Mouse (Mus musculus): ENCODE data around the gene Lmntd1. TPM values are rescaled to one million over a fixed set of nuclear protein-coding genes. Genes with fewer than 3 reads are reported as not detected.

Lmntd1 gene
- polyA plus RNA-seq, 1 experiment: 1.2 TPM

DNA sequence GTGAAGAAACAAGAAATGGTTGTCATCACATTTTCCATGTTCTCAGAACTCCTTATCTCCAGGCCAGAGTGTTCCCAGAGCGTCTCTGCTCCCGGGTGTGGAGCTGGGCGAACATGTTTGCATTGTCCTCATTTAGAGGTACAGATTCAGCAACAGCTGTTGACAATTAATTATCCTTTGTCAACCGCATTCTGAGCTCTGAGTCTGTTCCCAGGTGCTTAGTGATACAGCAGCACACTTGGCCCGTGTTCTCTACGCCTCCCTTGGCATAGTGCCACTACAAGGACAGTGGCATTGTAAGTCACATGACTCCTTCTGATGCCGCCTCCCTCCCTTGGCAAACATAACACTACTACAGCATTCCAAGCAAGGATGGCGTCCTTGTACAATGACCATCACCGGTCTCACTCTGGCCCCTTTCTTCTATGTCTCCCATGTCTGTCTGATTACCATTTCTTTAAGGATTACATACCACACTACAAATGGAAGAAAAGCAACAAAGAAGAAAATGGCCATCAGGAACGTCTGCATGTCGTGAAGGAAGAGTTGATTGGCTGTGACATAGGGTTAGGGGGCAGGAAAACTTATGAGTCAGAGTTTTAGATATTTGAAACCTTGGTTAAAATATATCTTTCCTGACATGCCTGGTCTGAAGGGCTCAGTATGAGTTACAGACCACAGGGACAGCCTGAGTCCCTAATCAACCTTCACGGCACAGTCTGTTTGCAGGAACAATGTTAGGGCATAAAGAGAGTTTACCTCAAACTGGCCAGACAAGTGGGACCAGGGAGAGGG lies 231.3 kb downstream of the Lmntd1 start:
- TF ChIP-seq POLR2A (IDR thresholded peaks at IDR 0.05; ENCODE audit: low read depth, low read length) (no peak), CTCF (IDR thresholded peaks at IDR 0.05; ENCODE audit: borderline replicate concordance, insufficient read depth, low read length) (no peak)
- Histone ChIP-seq H3K4me1 (ENCODE audit: control insufficient read depth, insufficient read depth, low read length) (peaks cover 14% of the 10 kb centered on the region), H3K4me3 (ENCODE audit: insufficient read depth, low read length) (no peak overlapping the region), H3K27ac (ENCODE audit: insufficient read depth, low read length) (no peak overlapping the region)

DNA sequence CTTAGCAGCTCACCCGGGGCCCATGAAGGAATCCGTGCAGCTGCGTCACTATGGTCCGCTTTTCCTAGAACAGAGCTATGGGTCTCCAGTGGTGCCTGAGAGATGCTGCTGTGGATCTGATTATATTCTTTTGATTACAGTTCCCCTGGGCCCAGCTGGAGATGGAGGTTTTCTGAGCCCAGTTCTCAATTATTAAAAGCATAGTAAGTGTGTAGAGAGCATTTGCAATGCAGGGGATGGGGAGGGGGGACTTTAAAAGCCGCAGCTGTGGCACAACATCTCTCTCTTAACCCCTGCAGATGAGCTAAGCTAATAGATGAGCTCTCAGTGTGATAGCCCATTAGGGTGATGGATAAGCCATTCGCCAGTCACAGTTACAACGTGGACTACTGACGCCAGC lies 233.2 kb downstream of the Lmntd1 start:
- Histone ChIP-seq H3K27ac (ENCODE audit: insufficient read depth, low read length) (no peak overlapping the region), H3K4me1 (ENCODE audit: control insufficient read depth, insufficient read depth, low read length) (peaks cover 4% of the 10 kb centered on the region; the same call in 1 of the 2 replicates), H3K4me3 (ENCODE audit: insufficient read depth, low read length) (no peak overlapping the region)
- no peak for TF ChIP-seq CTCF (IDR thresholded peaks at IDR 0.05; ENCODE audit: borderline replicate concordance, insufficient read depth, low read length)
- no peak for TF ChIP-seq POLR2A (IDR thresholded peaks at IDR 0.05; ENCODE audit: low read depth, low read length)

DNA sequence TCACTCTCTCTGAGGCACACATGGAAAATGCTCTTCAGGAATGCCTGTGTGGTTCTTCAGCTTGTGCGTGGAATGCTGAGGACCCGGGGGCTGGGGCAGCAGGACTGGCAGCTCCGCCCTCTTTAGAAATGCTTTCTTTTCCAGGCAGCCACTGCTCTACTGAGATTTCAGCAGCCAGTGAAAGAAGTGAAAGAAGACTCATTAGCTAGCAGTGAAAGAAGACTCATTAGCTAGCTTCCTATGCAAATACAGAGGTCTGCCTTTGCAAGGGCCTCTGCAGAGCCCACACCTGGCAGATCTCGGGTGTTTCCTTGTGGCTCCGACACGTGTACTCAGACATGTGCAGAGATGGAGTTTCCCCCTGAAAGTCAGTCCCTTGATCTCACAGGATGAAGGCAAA lies 234.9 kb downstream of the Lmntd1 start:
- Histone ChIP-seq H3K4me1 (ENCODE audit: control insufficient read depth, insufficient read depth, low read length) (peaks cover 8% of the 10 kb centered on the region), H3K27ac (ENCODE audit: insufficient read depth, low read length) (no peak overlapping the region), H3K4me3 (ENCODE audit: insufficient read depth, low read length) (no peak overlapping the region)
- TF ChIP-seq CTCF (IDR thresholded peaks at IDR 0.05; ENCODE audit: borderline replicate concordance, insufficient read depth, low read length) (no peak), POLR2A (IDR thresholded peaks at IDR 0.05; ENCODE audit: low read depth, low read length) (no peak)

DNA sequence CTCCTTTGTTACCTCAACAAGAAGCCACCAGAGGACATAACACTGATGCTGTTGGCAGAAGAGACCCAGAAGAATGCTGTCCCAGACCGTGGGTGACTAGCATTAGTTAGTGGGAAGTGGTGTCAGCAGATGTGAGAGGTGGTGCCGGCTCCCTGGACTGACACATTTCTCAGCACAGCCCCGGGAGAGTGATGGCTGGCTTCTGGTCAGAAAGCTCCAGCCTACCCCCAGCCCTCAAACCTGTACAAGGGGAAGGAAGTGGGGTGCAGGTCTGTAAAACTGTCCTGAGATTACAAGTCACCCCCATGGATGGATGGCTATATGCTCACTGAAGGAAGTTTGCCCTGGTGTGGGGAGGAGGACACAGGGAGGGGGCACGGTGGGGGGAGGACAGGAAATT lies 235.4 kb downstream of the Lmntd1 start:
- H3K27ac ChIP-seq (ENCODE audit: insufficient read depth, low read length): no peak overlapping the region
- no peak overlapping the region for H3K4me3 ChIP-seq (ENCODE audit: insufficient read depth, low read length)
- TF ChIP-seq CTCF (IDR thresholded peaks at IDR 0.05; ENCODE audit: borderline replicate concordance, insufficient read depth, low read length) (no peak), POLR2A (IDR thresholded peaks at IDR 0.05; ENCODE audit: low read depth, low read length) (no peak)
- H3K4me1 ChIP-seq (ENCODE audit: control insufficient read depth, insufficient read depth, low read length): peaks cover 13% of the 10 kb centered on the region

DNA sequence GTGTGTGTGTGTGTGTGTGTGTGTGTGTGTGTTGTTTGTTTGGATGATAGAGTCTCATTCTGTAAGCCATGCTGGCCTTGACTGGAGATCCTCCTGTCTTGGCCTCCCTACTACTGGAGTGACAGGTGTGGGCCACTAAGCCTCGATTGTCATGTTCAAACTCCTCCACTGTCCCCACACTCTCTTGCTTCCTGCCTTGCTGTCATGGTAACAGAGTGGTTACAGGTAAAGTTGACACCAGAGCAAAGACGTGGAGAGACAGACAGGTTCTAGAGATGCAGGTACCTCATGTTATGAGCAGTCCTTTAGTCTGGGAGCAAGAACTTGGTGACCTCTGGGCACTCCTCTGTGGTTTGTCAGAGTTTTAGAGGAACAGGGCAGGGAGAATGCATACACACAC lies 239.7 kb downstream of the Lmntd1 start:
- peak overlapping the region; percentile 75; the same call in 1 of the 2 replicates for H3K27ac ChIP-seq (ENCODE audit: insufficient read depth, low read length)
- TF ChIP-seq POLR2A (IDR thresholded peaks at IDR 0.05; ENCODE audit: low read depth, low read length) (no peak), CTCF (IDR thresholded peaks at IDR 0.05; ENCODE audit: borderline replicate concordance, insufficient read depth, low read length) (no peak)
- no peak overlapping the region for H3K4me3 ChIP-seq (ENCODE audit: insufficient read depth, low read length)
- H3K4me1 ChIP-seq (ENCODE audit: control insufficient read depth, insufficient read depth, low read length): peaks cover 32% of the 10 kb centered on the region

DNA sequence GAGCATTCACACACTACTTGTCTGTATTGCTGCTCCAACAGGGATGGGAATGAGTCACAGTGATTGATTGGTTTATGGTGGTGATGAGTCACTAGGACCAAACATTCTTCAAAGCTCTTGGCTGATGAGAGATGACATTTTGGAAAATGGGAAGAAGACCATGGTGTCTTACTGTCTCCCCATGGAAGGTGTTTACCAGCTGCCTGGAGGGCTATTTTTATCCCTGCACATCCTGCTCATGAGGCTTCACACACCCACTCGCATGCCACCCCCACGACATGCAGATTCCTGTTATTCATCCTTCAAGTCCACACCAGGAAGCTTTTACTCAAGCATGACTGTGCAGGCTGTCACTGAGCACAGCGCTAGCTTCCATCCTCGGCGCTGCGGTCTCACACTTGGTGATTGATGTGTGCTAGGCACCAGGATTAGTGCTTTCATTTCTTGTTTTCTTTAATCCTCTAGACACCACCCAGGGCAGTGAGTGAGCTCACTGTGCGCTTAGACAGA lies 240.4 kb downstream of the Lmntd1 start:
- TF ChIP-seq CTCF (IDR thresholded peaks at IDR 0.05; ENCODE audit: borderline replicate concordance, insufficient read depth, low read length): no peak
- TF ChIP-seq POLR2A (IDR thresholded peaks at IDR 0.05; ENCODE audit: low read depth, low read length): no peak
- Histone ChIP-seq H3K4me1 (ENCODE audit: control insufficient read depth, insufficient read depth, low read length) (peaks cover 36% of the 10 kb centered on the region), H3K27ac (ENCODE audit: insufficient read depth, low read length) (peak overlapping the region; percentile 80), H3K4me3 (ENCODE audit: insufficient read depth, low read length) (no peak overlapping the region)

DNA sequence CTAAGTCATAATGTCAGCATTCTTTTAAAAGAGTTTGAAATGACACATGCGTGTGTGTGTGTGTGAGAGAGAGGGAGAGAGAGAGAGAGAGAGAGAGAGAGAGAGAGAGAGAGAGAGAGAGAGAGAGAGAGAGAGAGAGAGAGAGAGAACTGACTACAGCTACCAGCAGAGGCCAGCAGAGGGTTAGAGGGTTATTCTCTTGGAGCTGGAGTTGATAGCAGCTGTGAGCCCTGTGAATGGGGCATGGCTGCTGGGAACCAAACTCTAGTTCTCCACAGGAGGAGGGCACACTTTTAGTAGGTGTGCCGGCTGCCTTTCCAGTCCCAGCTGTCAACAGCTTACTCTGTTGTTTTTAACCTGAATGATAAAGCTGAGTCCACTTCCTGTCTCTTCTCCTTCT lies 242.1 kb downstream of the Lmntd1 start:
- Histone ChIP-seq H3K4me1 (ENCODE audit: control insufficient read depth, insufficient read depth, low read length) (peaks cover 37% of the 10 kb centered on the region), H3K27ac (ENCODE audit: insufficient read depth, low read length) (peak overlapping the region; percentile 47), H3K4me3 (ENCODE audit: insufficient read depth, low read length) (no peak overlapping the region)
- TF ChIP-seq POLR2A (IDR thresholded peaks at IDR 0.05; ENCODE audit: low read depth, low read length) (no peak), CTCF (IDR thresholded peaks at IDR 0.05; ENCODE audit: borderline replicate concordance, insufficient read depth, low read length) (no peak)

DNA sequence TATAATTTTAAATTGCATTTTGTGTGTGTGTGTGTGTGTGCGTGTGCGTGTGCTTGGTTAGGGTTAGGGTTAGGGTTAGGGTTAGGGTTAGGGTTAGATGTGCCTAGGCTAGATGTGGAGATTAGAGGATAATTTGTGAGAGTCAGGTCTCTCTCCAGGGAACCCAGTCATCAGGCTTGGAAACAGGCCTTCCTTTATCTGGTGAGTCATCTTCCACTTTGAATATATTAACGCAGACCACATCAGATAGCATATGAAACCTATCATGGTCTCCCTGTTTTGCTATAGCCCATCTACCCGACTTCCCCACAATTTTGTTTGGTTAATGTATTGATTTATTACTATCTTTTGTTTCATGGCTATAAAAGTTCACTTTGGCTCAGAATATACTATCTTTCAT lies 242.5 kb downstream of the Lmntd1 start:
- TF ChIP-seq CTCF (IDR thresholded peaks at IDR 0.05; ENCODE audit: borderline replicate concordance, insufficient read depth, low read length): no peak
- no peak for TF ChIP-seq POLR2A (IDR thresholded peaks at IDR 0.05; ENCODE audit: low read depth, low read length)
- Histone ChIP-seq H3K4me1 (ENCODE audit: control insufficient read depth, insufficient read depth, low read length) (peaks cover 37% of the 10 kb centered on the region), H3K4me3 (ENCODE audit: insufficient read depth, low read length) (no peak overlapping the region), H3K27ac (ENCODE audit: insufficient read depth, low read length) (peak overlapping the region; percentile 31; the same call in 1 of the 2 replicates)

DNA sequence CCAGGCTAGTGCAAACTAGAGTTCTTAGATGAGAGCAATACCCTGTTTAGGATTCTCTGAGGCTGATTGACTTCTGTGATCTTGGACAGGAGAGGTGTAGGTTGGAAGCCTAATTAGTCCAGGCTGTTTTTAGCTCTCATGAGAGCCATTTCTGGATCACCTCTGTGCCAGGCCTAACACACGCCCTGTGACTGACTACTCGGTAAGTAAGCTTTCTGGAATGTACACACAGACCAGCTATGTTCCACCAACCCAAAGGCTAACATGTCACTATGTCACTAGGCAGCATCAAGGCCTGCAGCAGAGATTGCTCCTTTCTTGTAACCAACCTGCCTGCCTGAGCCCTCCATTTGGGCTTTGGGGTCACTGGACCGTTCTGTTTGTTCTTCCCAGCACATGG lies 243.8 kb downstream of the Lmntd1 start:
- Histone ChIP-seq H3K4me1 (ENCODE audit: control insufficient read depth, insufficient read depth, low read length) (peaks cover 37% of the 10 kb centered on the region), H3K4me3 (ENCODE audit: insufficient read depth, low read length) (no peak overlapping the region), H3K27ac (ENCODE audit: insufficient read depth, low read length) (0 out of 2 replicates have a peak overlapping the region, but pooled peaks have one; percentile 13)
- TF ChIP-seq CTCF (IDR thresholded peaks at IDR 0.05; ENCODE audit: borderline replicate concordance, insufficient read depth, low read length) (no peak), POLR2A (IDR thresholded peaks at IDR 0.05; ENCODE audit: low read depth, low read length) (no peak)

DNA sequence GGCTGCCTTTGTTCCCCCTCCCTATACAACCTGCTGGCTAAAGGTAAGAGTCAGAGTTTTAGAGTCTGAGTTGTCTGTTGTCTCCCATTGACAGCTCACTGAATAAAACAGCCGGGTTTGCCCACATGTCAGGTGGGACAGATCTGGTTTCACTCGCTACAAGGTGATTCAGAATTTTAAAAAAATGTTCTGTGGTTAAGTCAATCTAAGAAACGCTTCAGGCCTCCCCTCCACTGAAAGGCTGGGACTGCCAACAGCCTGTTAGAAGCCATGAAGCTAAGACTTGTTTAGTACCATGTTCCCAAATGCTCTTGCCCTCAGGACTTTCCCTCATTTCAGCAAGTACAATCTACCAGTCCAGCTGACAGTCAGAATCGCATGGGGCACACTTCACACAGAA lies 244.8 kb downstream of the Lmntd1 start:
- TF ChIP-seq CTCF (IDR thresholded peaks at IDR 0.05; ENCODE audit: borderline replicate concordance, insufficient read depth, low read length) (no peak), POLR2A (IDR thresholded peaks at IDR 0.05; ENCODE audit: low read depth, low read length) (no peak)
- no peak overlapping the region for H3K4me3 ChIP-seq (ENCODE audit: insufficient read depth, low read length)
- no peak overlapping the region for H3K27ac ChIP-seq (ENCODE audit: insufficient read depth, low read length)
- peaks cover 40% of the 10 kb centered on the region for H3K4me1 ChIP-seq (ENCODE audit: control insufficient read depth, insufficient read depth, low read length)

Measured in embryonic fibroblast, embryonic 13.5 days (primary cell).